Mouse (Mus musculus) left cerebral cortex, postnatal 36 days (tissue): ENCODE measurements around the gene Rnf111. TPM values are rescaled to one million over a fixed set of nuclear protein-coding genes. Genes with fewer than 3 reads are reported as not detected.
"Not testable (repeated sequence)": the region's sequence is repeated elsewhere in the genome, so short reads cannot be mapped to it uniquely, and the experiment has no call there.

ENCODE experiments used
- DNase-seq, 2 experiments: peaks; one replicate each; pipeline ENCODE4 v3.0.0; 2021 to 2022; ENCODE audit warnings: low spot score in 2 of 2, mixed read lengths in 1 of 2
- intact Hi-C: fragments of 180-260 bp; cut with DNase I; formaldehyde crosslinking; loops from one replicate; pipeline ENCODE4 v1.15.1; 2025
- total RNA-seq, 2 experiments: library from RNA; stranded (reverse); gene quantifications; 2 replicates each; pipeline ENCODE4 v1.2.3; 2021

Rnf111 gene
- total RNA-seq, result 10 to 100 TPM; 36.0 to 45.7 TPM

DNA sequence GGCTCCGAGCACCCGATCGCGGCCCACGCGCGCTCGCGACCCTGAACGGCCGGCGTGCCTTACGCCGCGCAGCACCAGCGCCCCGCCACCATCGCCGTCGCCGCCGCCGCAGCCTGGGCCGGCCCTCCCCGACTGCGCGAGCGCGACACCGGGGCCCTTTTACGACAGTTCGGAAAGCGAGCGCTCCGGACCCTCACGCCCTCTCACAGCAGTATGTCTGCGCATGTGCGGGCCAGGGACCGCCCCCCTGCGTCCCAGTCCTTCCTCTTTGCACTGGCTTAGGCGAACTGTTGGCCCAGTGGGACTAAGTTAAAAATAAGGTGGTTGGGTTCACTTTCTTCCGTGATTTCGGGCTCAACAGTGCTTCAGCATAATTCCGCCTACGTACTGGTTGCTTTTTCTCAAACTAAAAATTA lies at the start of gene Rnf111:
Gene Rnf111 (minus strand): TSS at position 100 of the 416 bp plus-strand sequence.
- peak; percentile 97 to 98 for DNase-seq
- intact Hi-C loops, result loop anchor here (1.0 to 2.0 kb wide), 2 partner anchors 39 to 153 kb away; partner anchors contain the start of genes Gm10642, Mindy2 and Sltm

DNA sequence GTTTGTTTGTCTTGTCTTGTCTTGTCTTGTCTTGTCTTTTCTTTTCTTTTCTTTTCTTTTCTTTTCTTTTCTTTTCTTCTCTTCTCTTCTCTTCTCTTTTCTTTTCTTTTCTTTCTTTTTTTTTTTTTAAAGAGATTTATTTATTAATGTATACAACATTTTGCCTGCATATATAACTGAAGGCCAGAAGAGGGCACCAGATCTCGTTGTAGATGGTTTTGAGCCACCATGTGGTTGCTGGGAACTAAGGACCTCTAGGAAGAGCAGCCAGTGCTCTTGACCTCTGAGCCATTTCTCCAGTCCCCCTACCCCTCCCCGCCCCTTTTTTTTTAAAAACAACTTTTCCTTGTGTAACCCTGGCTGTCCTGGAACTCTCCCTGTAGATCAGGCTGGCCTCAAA lies 48.7 kb upstream of the Rnf111 start:
- DNase-seq, intact Hi-C loops: not testable (repeated sequence)

GRCm38 (mm10) chr9:70551524-70551923 lies 48.0 kb upstream of the Rnf111 start:
- intact Hi-C loops, result no loop called here

GRCm38 (mm10) chr9:70548304-70548703 lies 44.8 kb upstream of the Rnf111 start:
- DNase-seq, result no peak
- intact Hi-C loops, result no loop called here

More at GRCm38 (mm10) chr9:70551524-70551923, 48.0 kb upstream of the Rnf111 start:
- no peak for DNase-seq

DNA sequence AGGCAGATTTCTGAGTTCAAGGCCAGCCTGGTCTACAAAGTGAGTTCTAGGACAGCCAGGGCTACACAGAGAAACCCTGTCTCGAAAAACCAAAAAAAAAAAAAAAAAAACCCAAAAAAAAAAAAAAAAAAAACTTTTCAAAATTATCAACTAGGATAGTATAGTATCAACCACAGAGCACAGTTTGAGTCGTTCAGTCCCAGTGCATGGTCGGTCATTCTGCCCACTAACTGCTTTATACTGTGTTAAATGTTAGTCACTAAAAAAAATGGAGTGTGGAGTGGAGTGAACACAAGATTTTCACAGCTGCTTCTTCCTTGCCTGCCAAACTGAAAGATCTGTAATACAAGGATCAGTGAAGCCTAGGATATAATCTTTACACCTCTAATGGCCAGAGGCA lies 43.1 kb upstream of the Rnf111 start:
- intact Hi-C loops, DNase-seq: not testable (repeated sequence)

- DNase-seq, result no peak
- intact Hi-C loops, result no loop called here
Measured at GRCm38 (mm10) chr9:70544831-70545230, 41.3 kb upstream of the Rnf111 start.

GRCm38 (mm10) chr9:70543985-70544384 lies 40.5 kb upstream of the Rnf111 start:
- intact Hi-C loops, result no loop called here
- no peak for DNase-seq

DNA sequence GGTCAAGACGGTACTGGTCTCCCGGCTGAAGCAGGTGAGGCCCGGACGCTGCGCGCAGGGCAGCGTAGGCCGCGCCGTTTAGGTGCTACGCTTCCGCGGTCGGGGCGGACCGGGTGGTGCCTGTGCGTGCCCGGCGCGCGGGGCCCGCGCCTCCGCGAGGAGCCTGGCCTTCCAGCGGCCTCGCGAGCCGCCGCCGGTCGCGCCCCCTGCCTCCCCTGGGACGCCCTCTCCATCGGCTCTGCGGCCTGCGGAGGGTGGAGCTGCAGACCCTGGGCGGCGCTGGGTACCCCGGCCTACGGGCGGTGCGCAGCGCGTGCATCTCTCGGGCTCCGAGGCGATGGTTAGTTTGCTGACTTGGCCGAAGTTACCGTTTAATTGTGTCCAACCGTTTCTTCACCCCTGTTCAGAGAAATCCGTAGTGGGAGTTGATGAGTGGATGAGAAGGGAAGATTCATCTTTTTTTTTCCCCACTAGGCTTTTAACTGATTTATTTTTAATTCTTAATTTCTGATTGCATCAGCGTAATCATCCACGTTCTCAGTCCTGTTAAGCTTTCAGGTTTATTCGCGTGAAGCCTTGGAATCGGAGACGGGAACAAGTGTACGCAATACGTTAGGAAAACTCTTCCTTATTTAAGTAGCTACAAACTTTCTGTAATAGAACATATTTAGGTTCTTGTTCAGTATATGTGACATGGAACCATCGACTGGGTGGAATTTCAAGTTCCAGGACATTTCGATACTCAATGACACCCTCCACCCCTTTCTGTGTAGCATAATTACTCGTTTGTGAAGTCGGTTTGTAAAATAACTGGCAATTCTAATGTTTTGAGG lies 39.7 kb upstream of the Rnf111 start:
- intact Hi-C loops, result no loop called here
- peak in 1 of 2 experiments; percentile 80 for DNase-seq

GRCm38 (mm10) chr9:70542305-70543041 lies 38.9 kb upstream of the Rnf111 start, which contains the start of gene Sltm:
TSS of gene Sltm (plus strand) at chr9:70542754.
- intact Hi-C loops, result loop anchor here (1.0 kb wide), 1 partner anchor 39 kb away; the partner anchor contains the start of gene Rnf111
- peak; percentile 98 for DNase-seq

DNA sequence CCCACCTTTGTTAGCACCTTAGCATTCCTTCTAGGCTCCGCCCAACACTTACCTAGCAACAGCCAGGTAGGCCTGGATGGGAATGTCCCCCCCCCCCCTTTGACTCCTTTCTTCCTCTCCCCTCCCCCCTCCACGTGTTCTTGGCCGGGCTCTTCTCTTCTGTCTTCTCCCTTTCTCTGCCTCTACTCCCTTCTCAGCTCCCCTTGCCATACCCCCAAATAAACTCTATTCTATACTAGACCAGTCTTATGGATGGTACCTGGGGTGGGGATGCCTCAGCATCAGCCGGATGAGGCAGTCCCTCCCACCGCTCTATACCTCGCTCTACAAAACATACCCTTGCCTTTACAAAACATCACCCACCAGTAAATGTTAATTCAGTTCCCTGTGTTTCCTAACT lies 38.1 kb upstream of the Rnf111 start:
- intact Hi-C loops, result no loop called here

GRCm38 (mm10) chr9:70533328-70533727 lies 29.8 kb upstream of the Rnf111 start:
- DNase-seq, result no peak
- intact Hi-C loops, result no loop called here

More for the DNA sequence above, 38.1 kb upstream of the Rnf111 start:
- DNase-seq, result no peak

GRCm38 (mm10) chr9:70524366-70524765 lies 20.8 kb upstream of the Rnf111 start:
- intact Hi-C loops, result no loop called here
- no peak for DNase-seq

DNA sequence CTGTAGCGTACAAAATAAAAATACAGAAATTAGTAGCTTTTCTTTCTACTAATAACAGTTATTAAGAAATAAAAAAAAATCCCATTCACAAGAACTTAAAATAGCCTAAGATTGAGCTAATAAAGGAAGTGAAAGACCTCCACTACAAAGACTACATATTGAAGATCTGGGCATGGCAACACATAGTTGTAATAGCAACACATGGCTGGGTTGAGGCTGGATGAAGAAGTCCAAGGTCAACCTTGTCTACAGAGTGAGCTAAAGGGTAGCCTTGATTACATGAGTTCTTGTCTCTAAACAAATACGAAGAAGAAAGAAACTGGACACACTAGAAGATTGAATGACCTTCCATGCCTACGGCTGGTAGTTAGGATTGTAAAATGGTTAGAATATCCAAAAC lies 20.3 kb upstream of the Rnf111 start:
- intact Hi-C loops, result no loop called here
- DNase-seq, result no peak

DNA sequence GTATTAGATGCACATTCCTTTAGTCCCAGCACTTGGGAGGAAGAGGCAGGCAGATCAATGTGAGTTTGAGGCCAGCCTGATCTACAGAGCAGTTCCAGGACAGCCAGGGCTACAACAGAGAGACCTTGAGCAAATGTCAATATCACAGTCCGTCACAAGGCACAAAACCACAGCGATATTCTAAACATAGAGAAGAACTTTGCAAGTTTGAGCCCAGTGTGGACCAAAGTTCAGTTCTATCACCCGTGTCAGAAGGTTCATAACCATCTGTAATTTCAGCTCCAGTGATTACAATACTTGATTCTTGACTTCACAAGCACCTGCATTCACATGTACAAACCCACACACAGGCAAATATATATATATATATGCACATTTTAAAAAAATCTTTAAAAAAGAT lies 17.1 kb upstream of the Rnf111 start:
- intact Hi-C loops, result no loop called here
- no peak for DNase-seq

GRCm38 (mm10) chr9:70511681-70512080 lies 8.2 kb upstream of the Rnf111 start:
- DNase-seq, result no peak
- intact Hi-C loops, result no loop called here

DNA sequence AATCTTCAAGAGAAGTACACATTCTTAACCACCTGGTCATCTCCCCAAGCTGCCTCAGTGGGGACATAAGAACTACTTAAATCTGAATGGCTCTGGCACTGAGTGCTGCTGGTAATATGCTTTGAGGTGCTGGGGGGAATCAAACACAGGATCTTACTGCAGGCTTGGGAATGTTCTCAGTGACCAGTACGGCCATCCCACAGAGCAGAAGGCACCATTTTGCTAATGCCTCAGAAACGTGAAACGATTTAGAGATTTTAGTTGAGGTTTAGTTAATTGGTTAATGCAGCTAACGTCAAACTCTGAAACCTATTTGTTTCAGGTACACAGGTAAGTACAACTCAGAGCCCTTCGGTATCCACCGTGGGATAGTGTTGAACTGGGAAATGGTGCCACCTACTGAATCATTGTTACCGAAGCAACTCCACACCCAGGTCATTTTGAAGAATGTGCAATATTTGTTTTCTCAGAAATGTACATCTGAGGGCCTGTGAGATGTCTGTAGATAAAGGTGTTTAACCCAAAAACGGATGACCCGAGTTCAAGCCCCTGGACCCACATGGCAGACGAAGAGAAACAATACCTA lies 7.6 kb upstream of the Rnf111 start:
- no peak for DNase-seq
- intact Hi-C loops, result no loop called here

- intact Hi-C loops, result no loop called here
- no peak for DNase-seq
Measured at GRCm38 (mm10) chr9:70509906-70510525, 6.5 kb upstream of the Rnf111 start.

GRCm38 (mm10) chr9:70506787-70507186 lies 3.3 kb upstream of the Rnf111 start:
- DNase-seq, result no peak
- intact Hi-C loops, result no loop called here

DNA sequence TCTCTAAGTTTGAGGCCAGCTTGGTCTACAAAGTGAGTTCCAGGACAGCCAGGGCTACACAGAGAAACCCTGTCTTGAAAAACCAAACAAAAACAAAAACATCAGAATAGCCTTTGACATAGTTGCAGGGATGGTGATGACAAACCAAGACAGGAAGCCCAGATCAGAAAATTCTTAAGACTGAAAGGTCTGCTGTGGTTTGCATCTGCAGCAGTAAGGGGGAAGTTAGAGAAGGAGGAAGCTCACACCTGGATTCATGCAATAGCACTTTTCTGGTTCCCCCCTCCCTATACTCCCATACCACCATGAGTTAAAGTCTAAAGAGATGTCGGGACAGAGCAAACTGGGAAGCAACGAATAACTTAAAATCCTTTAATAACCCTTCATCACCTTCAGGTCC lies 2.7 kb upstream of the Rnf111 start:
- DNase-seq, result no peak
- intact Hi-C loops, result no loop called here
